Mouse (Mus musculus): ENCODE data around the gene Pgpep1.

The Pgpep1 gene

DNA sequence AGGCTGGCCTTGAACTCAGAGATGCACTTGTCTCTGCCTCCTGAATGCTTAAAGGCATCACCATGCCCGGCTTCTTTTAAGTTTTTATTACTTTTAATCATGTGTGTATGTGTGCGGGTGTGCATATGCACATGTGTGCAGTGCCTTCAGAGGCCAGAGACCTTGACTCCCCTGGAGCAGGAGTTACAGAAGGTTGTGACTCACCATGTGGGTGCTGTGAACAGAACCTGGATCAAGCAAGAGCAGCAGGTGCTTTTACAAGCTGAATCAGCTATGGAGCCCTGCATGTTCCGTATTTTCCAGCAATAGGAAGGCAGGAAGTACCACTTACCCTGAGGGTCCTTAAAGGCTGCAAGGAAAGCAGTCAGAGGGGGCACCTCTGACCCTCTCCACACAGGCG, 31.0 kb upstream of the Pgpep1 start:
- DNase-seq (ENCODE audit: low spot score in 2 of 2) = no peak

DNA sequence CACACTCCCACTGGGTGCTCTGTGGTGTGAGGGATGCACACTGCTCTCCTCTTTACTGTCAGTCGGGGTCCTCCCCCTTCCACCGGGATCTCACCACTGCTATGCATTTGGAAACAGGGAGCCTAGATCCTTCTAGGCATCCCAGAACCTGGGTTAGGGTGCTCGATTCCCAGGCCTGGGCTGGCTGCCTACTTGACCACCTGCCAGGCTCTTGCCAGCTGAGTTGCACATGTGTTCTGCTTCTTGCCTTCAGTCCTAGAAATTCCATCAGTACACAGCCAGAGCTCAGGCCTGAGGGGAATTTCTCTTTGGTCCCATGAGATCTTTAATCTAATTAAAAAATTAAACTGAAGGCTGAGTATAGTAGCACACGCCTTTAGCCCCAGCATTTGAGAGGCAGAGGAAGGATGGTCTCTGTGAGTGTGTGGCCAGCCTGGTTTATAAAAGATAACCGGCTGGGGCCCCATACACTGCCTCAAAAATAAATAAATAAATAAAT, 29.8 kb upstream of the Pgpep1 start:
- DNase-seq (ENCODE audit: low spot score in 2 of 2) = no peak

DNA sequence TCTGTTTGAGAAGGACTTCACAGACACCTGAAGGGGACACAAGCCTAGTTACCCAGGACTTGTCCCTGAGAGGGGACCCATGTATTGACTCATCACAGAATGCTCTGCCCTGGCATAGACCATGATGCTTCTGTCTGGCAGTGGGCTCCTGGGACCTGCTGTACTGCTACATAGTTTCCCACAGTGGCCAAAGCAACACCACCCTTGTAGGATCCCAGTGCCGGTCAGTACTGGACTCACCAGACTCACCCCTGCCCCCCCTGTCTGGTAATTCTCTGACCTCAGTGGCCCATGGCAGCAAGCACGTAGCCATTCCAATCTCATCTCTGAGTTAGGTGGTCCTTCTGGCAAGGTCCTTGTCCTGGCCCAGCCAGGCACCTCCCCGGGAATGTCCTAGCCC, 27.9 kb upstream of the Pgpep1 start:
- no peak for DNase-seq (ENCODE audit: low spot score in 2 of 2)

DNA sequence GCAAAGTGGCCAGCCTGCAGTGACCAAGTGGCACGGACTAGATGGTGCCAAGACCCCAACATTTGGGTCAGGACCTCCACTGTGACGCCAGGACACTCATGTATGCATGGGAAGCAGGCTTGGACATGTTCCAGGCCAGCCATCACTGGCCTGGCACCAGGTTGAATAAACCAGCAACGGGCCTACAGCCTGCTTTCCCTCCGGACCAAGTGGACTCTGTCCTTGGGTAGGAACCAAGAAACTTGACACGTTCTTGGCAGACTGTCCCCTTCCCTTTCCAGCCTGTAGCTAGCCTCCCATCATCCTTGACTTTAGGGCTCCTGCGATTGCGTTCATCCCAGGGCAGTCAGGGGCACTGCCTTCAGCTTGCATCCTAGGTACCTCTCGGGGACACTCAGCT, 27.4 kb upstream of the Pgpep1 start:
- peak; percentile 77 to 84 for DNase-seq (ENCODE audit: low spot score in 2 of 2)

DNA sequence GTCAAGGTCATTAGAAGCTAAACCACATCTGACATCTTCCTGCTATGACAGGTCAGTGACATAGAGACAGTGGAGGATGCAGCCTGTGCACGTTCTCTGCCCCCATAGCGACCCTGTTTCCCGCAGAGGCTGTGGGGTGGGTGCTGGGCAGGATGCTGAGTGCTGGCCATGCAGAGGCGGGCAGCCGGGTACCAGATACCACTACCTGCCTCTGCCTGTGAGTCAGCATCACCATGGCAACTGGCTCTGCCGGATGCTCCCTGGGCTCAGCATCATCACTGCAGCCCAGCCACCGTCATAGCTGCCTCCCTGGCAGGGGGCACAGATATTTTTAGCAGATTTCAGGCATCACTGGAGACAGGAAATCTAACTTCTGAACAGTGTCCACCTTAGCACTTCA, 24.1 kb upstream of the Pgpep1 start:
- no peak for DNase-seq (ENCODE audit: low spot score in 2 of 2)

DNA sequence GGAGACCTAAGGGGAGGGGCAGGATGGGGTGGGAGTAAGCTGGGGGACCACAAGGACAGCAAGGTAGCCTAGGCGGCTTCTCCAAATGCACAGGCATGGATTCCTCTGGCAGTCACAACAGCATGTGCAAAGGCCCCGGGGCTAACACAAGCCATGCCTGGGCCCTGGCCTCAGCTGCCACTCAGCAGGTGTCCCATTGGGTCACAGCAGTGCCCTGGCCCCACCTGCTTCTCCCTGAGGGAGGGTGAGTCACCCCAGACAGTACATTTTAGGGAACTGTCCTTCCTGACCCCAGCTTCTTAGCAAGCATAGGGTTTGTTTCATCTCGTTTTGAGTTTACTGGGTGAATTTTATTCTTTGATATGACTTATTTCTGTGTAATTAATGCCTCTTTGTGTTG, 22.5 kb upstream of the Pgpep1 start:
- peak in 1 of 2 experiments; percentile 17 for DNase-seq (ENCODE audit: low spot score in 2 of 2)

DNA sequence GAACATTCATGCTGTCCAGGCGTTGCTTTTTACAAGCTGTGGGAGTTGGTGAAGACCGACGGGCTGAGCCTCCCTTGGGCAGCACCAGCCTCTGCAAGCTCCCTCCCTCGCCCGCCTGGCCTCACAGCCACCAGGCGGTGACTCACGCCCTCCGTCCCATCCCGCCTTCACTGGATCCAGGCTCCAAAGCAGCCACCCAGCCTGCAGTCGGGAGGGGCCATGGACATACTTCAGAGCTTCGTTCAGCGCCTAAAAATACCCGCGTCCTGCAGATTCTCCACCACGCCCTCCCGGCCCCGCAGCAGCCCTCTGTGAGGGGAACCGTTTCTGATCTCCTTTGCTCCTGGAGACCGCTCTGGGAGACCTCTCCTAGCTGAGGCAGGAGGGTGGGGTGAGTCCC, 22.0 kb upstream of the Pgpep1 start:
- peak; percentile 83 to 90 for DNase-seq (ENCODE audit: low spot score in 2 of 2)

DNA sequence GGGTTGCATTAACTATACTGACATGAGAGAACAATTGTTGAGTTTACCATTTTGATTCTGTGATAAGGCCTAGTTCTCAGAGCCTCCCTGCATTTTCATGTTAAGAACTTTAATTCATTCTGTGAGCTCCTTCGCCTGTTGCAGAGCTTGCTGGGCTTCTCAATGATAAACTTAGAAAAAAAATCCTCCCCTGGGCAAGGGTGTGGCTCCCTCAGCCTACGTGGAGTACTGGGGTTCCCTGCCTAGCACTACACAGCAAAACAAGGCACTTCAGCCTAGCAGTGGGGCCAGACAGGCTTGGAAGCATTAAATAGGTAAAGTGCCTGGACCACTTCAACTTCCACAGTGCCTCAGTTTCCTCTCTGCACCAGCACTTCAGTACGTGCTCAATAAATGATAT, 21.2 kb upstream of the Pgpep1 start:
- peak in 1 of 2 experiments; percentile 24 for DNase-seq (ENCODE audit: low spot score in 2 of 2)

DNA sequence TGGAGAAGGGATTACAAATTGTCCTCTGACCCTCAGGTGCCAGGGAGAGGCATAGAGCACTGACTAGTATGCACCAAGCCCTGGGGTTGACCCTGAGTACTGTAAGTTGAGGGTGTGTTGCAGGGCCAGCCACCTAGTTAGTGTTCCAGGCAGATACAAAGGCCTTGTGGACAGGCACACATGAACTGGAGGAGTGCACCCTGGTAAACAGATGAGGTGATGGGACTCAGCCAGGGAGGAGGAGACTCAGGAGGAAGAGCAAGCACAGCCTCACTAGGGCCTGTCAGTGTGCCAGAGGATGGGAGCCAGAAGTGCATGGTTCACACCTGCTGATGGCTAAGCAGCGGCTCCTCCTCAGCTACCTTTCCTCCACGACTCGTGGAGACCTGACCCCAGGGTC, 19.9 kb upstream of the Pgpep1 start:
- peak in 1 of 2 experiments; percentile 26 for DNase-seq (ENCODE audit: low spot score in 2 of 2)

DNA sequence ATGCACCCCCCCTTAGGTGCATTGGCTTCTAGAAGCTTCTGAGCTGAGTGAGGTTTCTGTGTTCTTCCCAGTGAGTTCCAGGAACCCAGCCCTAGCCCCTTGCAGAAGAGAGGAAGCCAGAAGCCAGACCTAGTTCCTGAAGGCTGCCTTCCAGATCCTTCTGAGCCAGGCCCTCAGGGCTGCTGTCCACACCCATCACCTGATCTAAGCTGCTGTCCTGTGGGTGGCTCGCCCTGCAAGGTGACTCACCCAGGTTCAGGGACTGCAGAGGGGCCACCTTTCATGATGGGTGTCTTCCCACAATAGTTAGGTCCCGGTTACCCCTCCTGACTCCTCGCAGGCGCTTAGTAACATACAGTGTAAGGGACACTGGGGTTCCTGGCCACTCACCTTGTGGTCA, 19.2 kb upstream of the Pgpep1 start:
- DNase-seq (ENCODE audit: low spot score in 2 of 2) = no peak

DNA sequence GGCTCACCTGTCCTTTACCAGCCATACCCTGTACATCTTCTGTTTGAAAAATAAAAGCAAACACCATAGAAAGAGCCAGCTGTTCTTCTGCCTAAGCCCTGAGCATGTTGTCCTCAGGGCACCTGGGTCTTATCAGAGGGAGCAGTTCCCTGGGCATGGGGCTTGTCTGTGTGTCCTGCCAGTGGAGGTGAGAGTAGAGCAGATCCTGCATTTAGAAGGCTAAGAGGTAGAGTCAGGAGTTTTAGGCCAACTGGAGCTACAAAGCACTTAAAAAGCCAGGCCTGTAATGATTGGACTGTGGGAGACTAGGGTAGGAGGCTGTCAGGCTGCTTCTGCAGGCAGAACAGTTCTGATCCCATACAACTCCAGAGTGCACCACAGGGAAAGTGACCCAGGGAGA, 18.5 kb upstream of the Pgpep1 start:
- no peak for DNase-seq (ENCODE audit: low spot score in 2 of 2)

DNA sequence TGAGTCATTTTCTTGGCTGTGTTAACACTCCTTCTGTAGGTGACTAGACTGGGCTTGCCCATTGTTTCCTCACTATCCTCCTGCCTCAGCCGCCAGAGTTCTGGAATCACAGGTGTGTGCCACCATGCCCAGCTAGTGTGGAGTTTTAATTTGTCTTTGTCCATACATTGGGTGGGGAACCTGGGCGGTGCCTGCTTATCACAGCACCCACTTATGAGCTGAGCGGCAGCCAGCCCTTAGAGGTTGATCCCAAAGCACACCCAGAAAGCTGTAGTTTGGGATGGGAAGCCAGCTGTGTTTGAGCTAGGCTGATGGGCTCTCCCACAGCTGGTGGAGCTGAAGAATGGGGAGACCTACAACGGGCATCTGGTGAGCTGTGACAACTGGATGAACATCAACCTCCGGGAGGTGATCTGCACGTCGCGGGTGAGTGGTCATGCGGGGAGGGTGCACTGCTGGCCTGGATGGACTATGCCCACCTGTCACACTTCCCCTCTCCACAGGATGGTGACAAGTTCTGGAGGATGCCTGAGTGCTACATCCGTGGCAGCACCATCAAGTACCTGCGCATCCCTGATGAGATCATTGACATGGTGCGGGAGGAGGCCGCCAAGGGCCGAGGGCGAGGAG, 17.4 kb upstream of the Pgpep1 start:
- no peak for DNase-seq (ENCODE audit: low spot score in 2 of 2)

DNA sequence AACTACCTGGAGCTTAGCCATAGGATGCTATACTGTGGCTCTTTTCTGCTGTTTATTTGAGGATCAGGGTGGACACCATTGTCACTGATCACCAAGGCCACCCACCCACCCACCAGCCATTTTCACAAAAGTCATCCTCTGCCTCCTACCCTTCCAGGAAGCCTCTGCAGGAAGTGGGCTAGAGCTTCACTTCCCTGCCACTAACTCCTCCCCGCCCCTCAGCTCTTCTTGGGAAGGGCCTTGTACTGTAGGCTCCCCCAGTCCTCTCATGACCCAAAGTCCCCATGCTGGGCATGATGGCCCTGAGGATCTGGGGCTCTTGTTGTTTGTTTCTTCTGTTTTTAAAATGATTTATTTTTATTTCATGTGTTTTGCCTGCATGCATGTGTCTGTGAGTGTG, 15.1 kb upstream of the Pgpep1 start:
- no peak for DNase-seq (ENCODE audit: low spot score in 2 of 2)

DNA sequence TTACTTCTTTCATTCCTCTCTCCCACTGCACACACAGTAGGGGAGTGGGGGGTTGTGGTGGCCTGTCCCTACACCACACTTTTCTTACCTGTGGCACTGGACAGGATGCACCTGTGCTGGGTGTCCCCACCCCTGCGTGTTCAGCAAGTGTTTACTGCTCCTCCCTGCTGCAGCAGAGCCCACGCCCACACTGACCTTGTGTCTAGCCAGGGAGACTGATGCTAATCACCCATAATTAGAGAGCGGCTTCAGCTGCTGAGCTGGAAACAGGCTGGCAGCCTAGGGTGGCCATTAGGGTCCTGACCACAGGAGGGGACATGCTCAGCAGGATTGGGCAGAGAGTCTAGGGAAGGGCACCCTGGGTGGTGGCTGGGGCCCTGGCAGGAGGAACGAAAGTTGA, 14.5 kb upstream of the Pgpep1 start:
- no peak for DNase-seq (ENCODE audit: low spot score in 2 of 2)

DNA sequence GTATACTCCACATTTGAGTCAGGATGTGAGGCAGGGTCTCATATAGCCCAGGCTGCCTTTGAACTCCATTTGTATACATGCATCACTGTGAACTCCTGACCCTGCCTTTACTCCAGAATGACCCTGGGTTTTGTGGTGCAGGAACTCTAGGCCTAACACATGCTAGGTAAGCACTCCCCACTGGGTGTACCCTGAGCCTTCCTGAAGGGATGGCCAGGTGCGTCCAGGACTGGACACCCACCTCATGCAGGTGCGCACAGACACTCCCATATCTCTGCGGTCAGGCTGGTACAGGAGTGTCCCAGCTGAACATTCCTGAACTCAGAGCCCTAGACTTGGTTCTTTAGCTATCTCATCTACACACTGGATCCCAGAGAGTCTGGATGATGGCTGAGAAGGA, 13.9 kb upstream of the Pgpep1 start:
- no peak for DNase-seq (ENCODE audit: low spot score in 2 of 2)

DNA sequence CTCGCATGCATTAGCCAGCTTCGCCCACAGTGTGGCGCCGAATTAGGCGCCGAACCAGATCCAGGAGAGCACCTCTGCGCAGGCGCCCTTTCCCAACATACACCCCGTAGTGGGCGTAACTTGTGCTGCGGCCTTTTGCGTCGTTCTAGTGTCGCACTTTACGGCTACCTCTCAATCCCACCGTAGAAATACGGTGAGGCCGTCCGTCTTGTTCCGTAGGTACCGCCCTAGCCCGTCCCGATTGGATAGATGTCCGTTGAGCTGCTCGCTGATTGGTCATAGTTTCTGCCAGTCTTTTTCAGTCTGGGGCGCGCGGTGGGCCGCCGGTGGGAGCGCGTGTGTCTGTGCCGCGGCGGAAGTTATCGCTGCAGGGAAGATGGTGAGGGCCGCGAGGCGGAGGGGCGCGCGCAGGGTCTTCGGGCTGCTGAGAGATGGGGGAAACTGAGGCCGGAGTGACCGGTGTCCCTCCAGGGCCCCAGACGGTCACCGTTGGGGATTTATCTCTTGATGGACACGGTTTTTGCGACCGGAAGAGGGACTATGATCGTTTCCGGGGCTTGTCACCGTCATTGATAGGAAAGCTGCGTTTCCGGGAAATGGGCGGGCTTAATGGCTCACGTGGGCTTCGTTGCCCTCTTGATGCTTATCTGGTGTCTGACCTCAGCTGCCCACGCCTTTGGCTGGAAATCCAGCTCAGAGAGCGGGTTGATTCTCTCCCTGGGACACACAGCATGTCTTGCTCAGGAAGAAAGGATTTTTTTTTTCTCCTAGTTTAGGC, 13.1 kb upstream of the Pgpep1 start, which contains the start of gene Lsm4:
Gene Lsm4, plus strand, starts transcription at position 170 of the 778 bp plus-strand sequence.
- peak; percentile 99 to 100 for DNase-seq (ENCODE audit: low spot score in 2 of 2)

DNA sequence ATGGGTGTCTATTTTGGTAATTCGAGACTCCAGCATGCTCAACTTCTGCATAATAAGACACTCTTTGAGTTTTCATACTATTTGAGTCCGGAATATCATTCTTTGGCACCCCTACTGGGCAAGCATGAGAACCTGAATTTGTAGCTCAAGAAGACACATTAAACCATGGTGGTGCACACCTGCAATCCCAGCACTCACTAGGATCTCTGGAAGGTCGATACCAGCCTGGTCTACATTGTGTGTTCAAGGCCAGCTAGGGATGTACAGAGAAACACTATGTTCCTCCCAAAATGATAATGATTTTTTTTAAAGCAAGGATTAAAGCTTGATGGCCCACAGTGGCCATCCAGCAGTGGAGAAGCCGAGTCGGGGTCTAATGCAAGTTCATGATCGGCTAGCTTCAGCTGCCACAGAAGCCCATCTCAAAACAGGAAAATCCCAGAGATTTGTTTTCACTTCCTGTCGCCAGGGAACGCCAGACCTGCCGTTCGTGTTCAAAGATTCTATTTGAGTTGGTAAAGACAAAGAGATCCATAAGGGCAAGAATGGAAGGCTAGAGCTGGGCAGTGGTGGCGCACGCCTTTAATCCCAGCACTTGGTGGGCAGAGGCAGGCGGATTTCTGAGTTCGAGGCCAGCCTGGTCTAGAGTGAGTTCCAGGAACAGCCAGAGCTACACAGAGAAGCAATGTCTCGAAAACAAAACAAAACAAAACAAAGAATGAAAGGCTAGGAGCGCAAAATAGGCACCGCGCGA, 12.3 kb upstream of the Pgpep1 start:
- DNase-seq (ENCODE audit: low spot score in 2 of 2) = no peak

DNA sequence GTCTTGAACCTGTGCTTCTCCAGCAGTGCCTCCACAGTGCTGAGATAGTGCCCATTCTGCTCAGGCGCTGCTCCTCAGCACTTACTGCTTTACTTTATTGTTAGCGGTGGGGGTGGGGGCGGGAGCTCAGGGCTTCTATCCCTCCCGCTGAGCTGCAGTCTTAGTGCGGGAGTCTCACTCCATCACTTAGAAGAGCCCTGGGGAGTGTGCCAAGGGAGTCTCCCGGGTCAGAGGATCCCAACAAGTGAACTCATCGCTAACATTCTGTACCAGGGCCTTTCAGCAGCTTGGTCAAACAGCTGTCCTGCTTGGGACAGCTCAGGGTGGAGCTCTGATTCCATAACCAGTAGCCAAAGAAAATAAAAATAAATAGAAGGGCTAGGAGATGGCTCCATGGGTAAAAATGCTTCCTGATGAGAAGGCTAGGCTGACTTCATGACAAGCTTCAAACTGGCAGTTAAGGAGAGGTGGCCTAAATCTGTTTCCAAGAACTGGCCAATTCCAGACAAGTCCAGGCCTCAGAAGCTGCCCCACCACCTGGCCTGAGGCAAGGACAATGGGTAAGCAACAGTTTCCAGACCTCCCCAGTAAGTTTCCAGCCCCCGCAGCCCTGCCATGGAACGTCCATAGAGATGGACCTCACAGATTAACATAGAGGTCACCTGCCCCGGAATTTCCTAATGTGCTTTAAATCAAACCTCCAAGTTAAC, 11.6 kb upstream of the Pgpep1 start:
- DNase-seq (ENCODE audit: low spot score in 2 of 2) = peak; percentile 70

DNA sequence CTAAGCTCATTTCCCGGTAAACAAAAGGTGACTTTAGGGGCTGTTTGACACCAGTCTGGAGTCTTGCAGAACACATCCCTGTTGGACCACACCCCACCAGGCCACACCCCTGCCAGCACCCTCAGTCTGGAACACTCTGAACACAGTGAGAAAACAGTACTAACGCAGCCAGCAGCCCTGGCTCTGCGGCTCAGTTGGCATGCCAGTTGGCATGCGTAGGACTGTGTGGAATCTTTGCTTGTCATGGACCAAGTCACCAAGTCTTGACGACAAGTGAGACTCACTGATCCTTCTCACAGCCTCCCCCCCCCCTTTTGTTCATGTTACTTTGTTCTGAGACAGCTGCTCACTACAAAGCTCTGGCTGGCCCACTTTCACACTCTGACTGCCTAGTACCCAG, 6.9 kb upstream of the Pgpep1 start:
- peak; percentile 71 to 73 for DNase-seq (ENCODE audit: low spot score in 2 of 2)

DNA sequence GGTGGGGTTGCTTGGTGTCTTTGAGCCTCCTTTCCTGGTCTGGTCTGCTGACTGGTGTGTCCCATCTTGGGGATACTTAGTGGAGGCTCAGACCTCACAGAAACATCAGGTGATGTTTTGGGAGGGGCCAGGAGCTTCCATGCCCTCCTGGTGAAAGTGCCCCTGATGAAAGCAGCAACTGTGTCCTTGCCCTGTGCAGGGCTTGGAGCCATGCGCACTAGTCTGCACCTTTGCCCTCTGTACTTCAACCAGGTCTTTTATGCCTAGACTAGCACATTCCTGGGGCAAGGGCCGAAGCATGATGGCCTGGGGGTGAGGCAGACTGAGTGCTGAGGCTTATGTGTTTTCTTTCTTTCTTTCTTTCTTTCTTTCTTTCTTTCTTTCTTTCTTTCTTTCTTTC, 5.4 kb upstream of the Pgpep1 start:
- no peak for DNase-seq (ENCODE audit: low spot score in 2 of 2)

DNA sequence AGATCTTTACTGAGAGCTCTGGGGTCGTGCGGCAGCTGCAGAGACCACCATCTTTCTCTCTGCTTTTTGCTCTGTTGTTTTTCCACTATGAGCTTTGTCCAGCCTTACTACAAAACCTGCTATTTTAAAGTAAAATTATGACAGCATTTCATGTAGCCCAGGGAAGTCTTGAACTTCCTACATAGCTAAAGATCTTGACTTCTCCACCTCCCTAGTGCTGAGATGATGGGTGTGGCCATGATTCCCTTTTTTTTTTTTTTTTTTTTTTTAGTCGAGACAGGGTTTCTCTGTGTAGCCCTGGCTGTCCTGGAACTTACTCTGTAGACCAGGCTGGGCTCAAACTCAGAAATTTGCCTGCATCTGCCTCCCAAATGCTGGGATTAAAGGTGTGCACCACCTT, 4.4 kb upstream of the Pgpep1 start:
- no peak for DNase-seq (ENCODE audit: low spot score in 2 of 2)

DNA sequence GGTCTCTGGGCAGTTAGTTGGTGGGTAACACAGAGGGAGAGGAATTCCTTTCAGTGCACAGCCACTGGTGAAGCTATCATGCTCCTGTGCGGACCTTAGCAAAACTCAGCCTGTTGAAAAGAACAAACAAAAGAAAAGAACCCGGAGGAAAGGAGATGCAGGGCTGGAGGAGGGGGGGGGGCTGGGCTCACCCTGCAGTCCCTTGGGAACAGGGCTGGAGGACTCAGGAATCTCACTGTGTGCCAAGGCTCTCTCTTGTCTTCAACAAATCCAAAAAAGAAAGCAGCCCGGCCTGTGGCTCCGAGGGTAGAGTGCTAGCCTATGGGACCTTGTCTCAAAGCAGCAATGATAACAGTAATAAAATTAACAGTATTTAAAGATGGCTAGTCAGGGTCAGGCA, 3.5 kb upstream of the Pgpep1 start:
- no peak for DNase-seq (ENCODE audit: low spot score in 2 of 2)
